Mouse (Mus musculus): ENCODE data around the gene Ldoc1.

The Ldoc1 gene

GRCm38 (mm10) chrX:61709302-61710033 is at the start of gene Ldoc1:
Gene Ldoc1, plus strand, starts transcription at chrX:61709497.
- DNase-seq (ENCODE audit: low spot score in 2 of 2) = no peak

- no peak for DNase-seq (ENCODE audit: low spot score in 2 of 2)
Observed at GRCm38 (mm10) chrX:61710131-61710530, 834 bp downstream of the Ldoc1 start.

GRCm38 (mm10) chrX:61722281-61723028 is 13.2 kb downstream of the Ldoc1 start:
- DNase-seq (ENCODE audit: low spot score in 2 of 2) = peak in 1 of 2 experiments; percentile 29

- DNase-seq (ENCODE audit: low spot score in 2 of 2) = no peak
Observed at GRCm38 (mm10) chrX:61723029-61723980, 14.0 kb downstream of the Ldoc1 start.

GRCm38 (mm10) chrX:61727516-61728310 is 18.4 kb downstream of the Ldoc1 start:
- no peak for DNase-seq (ENCODE audit: low spot score in 2 of 2)
